Mouse (Mus musculus): ENCODE results near the gene Caml.

- TF ChIP-seq POLR2A (IDR thresholded peaks at IDR 0.05; ENCODE audit: insufficient read length, low read depth) (no peak), TCF12 (IDR thresholded peaks at IDR 0.05; ENCODE audit: insufficient read depth, poor library complexity, severe bottlenecking) (no peak), USF1 (IDR thresholded peaks at IDR 0.05; ENCODE audit: low read depth) (no peak), MYOG (IDR thresholded peaks at IDR 0.05; ENCODE audit: control insufficient read depth in 1 of 3, insufficient read depth in 1 of 3, insufficient read length in 2 of 3, low read depth in 2 of 3) (no peak), MAX (IDR thresholded peaks at IDR 0.05; ENCODE audit: low read depth) (no peak), CEBPB (IDR thresholded peaks at IDR 0.05; ENCODE audit: insufficient read depth, poor library complexity, severe bottlenecking) (no peak), E2F4 (IDR thresholded peaks at IDR 0.05; ENCODE audit: insufficient read depth) (no peak)
Observed at GRCm38 (mm10) chr13:55607624-55608006, 15.2 kb upstream of the Caml start.

Data from myocyte (in vitro differentiated cells).